Mouse (Mus musculus): Measurements from ENCODE around the gene Ephb3. TPM values are rescaled to one million over a fixed set of nuclear protein-coding genes. Genes with fewer than 3 reads are reported as not detected.
"Not testable (repeated sequence)": the region's sequence is repeated elsewhere in the genome, so short reads cannot be mapped to it uniquely, and the experiment has no call there.

Gene Ephb3
- total RNA-seq (2021), result under 1 TPM; 0.83 to 0.99 TPM
- long read RNA-seq, experiment 1, result 0 reads
- long read RNA-seq, experiment 2, result 0 reads

DNA sequence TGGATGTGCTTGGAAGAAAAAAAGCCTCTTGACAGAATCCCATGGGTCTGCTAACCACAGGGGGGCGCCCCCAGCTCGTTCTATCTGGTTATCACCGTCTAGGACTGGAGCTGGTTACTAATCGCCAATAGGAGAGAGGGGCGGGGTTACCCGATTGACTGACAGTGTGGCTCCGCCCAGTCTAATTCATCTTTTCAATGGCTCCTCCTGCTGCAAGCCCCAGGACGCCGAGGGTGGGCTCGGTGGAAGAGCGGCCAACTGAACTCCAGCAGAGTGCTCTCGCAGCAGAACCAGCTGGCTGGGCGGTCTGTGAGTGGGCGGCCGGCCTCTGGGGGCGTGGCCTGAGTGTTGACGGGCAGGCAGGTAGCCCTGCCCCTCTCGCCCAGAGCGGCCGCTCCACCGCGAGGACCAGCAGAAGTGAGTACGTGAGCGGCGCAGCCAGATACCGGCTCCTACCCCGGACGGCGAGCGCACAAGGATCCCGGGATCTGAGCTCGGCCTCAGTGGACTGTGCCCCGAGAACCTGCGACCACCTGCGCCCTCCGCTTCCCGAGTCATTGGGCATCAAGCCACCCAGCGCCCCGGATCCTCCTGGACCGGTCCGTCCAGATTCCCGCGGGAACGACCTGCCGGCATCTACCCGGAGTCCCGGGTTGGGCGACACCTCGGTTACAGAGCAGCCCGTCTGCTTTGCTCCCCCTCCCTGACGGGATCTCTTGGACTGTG lies at the start of gene Ephb3:
Ephb3 (plus strand) TSS at position 389 of the 726 bp plus-strand sequence.
- DNase-seq (ENCODE audit: low spot score in 2 of 2), result peak; percentile 87 to 89

DNA sequence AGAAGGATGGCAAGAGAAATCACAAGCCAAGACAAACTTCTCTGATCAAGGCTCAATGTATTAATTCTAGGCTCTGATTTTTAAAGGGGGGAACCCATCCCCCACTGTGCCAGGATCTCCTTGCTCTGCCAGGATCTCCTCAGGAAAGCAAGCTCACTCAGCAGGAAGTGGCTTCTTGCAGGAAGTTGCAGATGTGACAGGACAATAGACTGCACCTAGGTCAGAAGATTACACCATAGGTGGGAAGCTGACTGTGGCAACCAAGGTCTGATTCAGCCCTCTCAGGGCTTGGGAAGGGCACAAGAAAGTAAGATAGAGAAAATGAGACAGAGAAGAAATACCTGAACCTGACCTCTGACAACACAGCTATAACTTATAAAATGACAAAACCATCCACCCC lies 48.3 kb upstream of the Ephb3 start:
- not testable (repeated sequence) for DNase-seq (ENCODE audit: low spot score in 2 of 2)

- DNase-seq (ENCODE audit: low spot score in 2 of 2), result not testable (repeated sequence)
Observed at GRCm38 (mm10) chr16:21159226-21159625, 45.3 kb upstream of the Ephb3 start.

- DNase-seq (ENCODE audit: low spot score in 2 of 2), result not testable (repeated sequence)
Observed at GRCm38 (mm10) chr16:21163423-21163822, 41.1 kb upstream of the Ephb3 start.

GRCm38 (mm10) chr16:21165343-21166220 lies 39.0 kb upstream of the Ephb3 start:
- DNase-seq (ENCODE audit: low spot score in 2 of 2), result not testable (repeated sequence)

- DNase-seq (ENCODE audit: low spot score in 2 of 2), result no peak
Observed at GRCm38 (mm10) chr16:21168730-21169129, 35.8 kb upstream of the Ephb3 start.

GRCm38 (mm10) chr16:21175236-21175635 lies 29.3 kb upstream of the Ephb3 start:
- DNase-seq (ENCODE audit: low spot score in 2 of 2), result no peak

DNA sequence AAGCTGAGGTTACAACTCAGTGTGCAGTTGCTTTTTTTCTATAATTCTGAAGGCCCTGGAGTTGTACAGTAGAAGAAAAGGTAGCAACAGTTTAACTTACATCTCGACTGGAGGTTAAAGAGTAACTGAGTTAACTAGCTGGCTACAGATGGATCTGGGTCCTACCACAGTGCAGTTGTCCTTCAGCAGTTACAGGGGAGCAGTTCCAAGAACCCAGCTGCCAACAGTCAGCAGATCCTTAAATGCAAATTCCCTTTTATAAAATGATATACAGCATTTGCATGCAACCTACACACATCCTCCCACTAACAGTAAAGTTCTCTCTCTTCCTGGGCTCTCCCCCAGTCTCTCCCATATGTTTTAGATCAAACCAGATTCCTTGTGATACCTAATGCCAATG lies 22.4 kb upstream of the Ephb3 start:
- no peak for DNase-seq (ENCODE audit: low spot score in 2 of 2)

GRCm38 (mm10) chr16:21184697-21185096 lies 19.9 kb upstream of the Ephb3 start:
- no peak for DNase-seq (ENCODE audit: low spot score in 2 of 2)

- DNase-seq (ENCODE audit: low spot score in 2 of 2), result no peak
Observed at GRCm38 (mm10) chr16:21187568-21187967, 17.0 kb upstream of the Ephb3 start.

DNA sequence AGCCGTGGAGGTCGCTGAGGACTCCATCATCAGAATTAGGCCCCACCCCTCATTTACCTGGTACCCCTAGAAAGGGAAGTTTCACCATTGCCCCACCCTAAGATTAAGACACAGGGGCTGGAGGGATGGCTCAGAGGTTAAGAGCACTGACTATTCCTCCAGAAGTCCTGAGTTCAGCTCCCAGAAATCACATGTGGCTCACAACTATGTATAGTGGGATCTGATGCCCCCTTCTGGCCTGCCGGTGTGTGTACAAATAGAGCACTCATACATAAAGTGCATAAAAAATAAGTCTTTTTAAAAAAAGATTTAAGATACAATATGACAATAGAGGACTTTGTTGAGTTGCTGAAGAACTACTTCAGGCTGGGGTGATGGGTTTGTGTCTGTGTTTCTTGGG lies 16.2 kb upstream of the Ephb3 start:
- no peak for DNase-seq (ENCODE audit: low spot score in 2 of 2)

DNA sequence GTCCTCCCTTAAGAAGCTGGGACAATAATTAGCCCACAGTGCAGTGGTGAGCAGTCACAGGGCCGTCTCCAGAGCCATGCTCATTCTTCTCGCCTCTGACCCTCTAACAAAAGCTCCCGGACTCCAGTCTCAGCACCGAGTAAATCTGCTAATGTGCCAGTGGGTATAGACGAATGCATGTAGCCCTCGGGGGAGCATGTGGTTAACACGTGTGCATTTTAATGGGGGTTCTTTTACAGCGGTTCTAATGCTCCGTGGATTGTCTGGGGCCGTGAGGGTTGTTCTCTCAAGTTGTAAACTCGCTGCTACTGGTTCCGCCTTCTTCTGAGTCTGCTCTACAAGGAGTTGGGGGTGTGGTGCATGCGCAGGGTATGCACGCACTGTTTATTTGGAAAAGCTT lies 13.0 kb upstream of the Ephb3 start:
- DNase-seq (ENCODE audit: low spot score in 2 of 2), result no peak

GRCm38 (mm10) chr16:21192509-21193354 lies 11.8 kb upstream of the Ephb3 start:
- no peak for DNase-seq (ENCODE audit: low spot score in 2 of 2)

- no peak for DNase-seq (ENCODE audit: low spot score in 2 of 2)
Observed at GRCm38 (mm10) chr16:21194182-21194581, 10.4 kb upstream of the Ephb3 start.

GRCm38 (mm10) chr16:21195260-21195866 lies 9.2 kb upstream of the Ephb3 start:
- no peak for DNase-seq (ENCODE audit: low spot score in 2 of 2)

GRCm38 (mm10) chr16:21196576-21196975 lies 8.0 kb upstream of the Ephb3 start:
- DNase-seq (ENCODE audit: low spot score in 2 of 2), result no peak

DNA sequence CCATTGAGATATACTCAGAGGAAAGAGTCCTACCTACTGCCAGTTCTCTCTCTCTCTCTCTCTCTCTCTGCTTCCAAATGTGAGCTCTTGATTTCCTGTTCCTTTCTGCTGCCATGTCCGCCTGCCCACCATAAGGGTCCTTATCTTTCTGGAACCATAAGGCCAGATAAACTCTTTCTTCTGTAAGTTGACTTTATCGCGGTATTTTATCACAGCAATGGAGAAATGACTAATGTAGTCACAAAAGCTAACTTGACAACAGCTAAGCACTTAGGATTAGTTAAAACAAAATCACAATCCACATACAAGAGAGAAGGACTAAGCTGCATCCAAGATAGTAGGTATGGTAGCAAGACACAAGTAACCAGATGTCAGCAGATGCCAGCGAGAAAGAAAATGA lies 7.0 kb upstream of the Ephb3 start:
- no peak for DNase-seq (ENCODE audit: low spot score in 2 of 2)

- DNase-seq (ENCODE audit: low spot score in 2 of 2), result no peak
Observed at GRCm38 (mm10) chr16:21198006-21198405, 6.5 kb upstream of the Ephb3 start.

GRCm38 (mm10) chr16:21198529-21198928 lies 6.0 kb upstream of the Ephb3 start:
- DNase-seq (ENCODE audit: low spot score in 2 of 2), result no peak

DNA sequence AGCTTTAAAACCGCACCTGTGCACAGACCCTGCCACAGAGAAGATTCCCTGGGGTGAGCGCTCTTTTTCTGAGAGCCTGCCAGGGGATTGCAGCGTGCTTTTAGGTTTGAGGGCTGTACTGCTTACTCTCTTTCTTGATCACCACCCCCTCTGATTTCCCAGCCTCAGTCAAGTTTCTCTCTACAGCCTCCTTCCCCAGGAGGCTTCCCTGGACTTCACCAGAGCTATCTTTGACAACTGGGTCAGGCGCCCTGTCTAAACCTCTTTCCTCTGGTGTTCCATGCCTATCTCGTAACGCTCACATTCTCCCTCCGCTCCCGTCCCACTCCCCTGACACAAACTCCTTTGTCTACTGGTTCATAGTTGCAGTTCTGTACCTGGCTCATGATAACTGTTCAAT lies 5.1 kb upstream of the Ephb3 start:
- DNase-seq (ENCODE audit: low spot score in 2 of 2), result no peak

DNA sequence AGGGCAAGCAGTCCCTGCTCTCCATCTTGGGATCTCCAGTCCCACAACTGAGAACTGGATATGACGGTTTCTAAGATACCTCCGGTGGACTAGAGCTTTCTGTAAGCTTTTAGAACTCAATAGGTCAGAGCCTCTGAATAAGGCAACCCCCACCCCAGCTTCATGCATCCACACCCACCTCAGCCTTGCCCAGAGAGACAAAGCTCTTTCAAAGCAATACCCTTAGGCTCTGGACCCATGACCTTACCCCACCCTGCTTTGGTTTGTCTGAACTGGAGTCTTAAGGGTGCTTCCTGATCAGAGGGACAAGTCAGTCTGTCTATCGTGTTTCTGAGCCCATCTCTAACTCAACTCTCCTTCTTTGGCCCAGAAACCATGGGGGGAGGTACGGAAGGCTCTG lies 1.8 kb upstream of the Ephb3 start:
- DNase-seq (ENCODE audit: low spot score in 2 of 2), result no peak
